Comparison of ENCODE assay signal across 10 mouse cellular contexts in the genomic region with DNA sequence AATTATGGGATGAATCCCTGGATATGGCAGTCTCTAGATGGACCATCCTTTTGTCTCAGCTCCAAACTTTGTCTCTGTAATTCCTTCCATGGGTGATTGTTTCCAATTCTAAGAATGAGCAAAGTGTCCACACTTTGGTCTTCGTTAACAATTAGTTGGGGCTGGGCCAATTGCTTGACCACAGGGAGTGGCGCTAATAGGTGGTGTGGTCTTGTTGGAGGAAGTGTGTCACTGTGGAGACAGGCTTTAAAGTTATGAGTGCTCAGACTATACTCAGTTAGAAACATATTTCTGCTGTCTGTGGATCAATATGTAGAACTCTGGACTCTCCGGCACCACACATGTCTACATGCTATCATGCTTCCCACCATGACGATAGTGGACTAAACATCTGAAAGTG. TPM values are rescaled to one million over a fixed set of nuclear protein-coding genes. Genes with fewer than 3 reads are reported as not detected.
"Had no signal": no experiment of that assay in that cellular context is flagged by ENCODE, and none has a peak within 500 bp of the region (broad histone marks: within the 10 kb centered on the region; RNA-seq: fewer than 3 reads in every experiment).

No protein-coding gene starts in this region.

RNA-seq across cellular contexts. Expression of a gene that starts 1.3 kb away (rescaled TPM):
- total RNA-seq: left cerebral cortex, postnatal 10 days; left cerebral cortex, postnatal 4 days; midbrain, postnatal 0 days had no signal

RNA-seq across cellular contexts. Expression of a gene that starts 44.7 kb away (rescaled TPM):
- total RNA-seq: left cerebral cortex, postnatal 4 days; midbrain, postnatal 0 days had no signal

RNA-seq across cellular contexts. Expression of a gene that starts 56.7 kb away (rescaled TPM):
- total RNA-seq: left cerebral cortex, adult 2 months; left cerebral cortex, adult 8-10 months; left cerebral cortex, postnatal 10 days; left cerebral cortex, postnatal 14 days; left cerebral cortex, postnatal 25 days; left cerebral cortex, postnatal 36 days; left cerebral cortex, postnatal 4 days; megakaryocyte-erythroid progenitor cell, adult 5-6 weeks; monocyte, adult 5-6 weeks had no signal
